Mouse (Mus musculus) C2C12 (cell line): Measurements from ENCODE around the gene Arhgap19.

Experiments
- CEBPB ChIP-seq: IDR thresholded peaks from one replicate; pipeline ENCODE4 v1.6.1; 2011; ENCODE audit warnings: low read depth, mild to moderate bottlenecking, control low read depth, moderate library complexity
- CTCF ChIP-seq: IDR thresholded peaks from one replicate; pipeline ENCODE4 v1.5.1; 2011; ENCODE audit not compliant: control insufficient read depth, insufficient read depth, insufficient read length
- FOSL1 ChIP-seq: IDR thresholded peaks from one replicate; pipeline ENCODE4 v1.8.0; 2011; ENCODE audit warnings: mild to moderate bottlenecking, low read length; ENCODE audit not compliant: poor library complexity, insufficient read depth, severe bottlenecking
- MAX ChIP-seq: IDR thresholded peaks from one replicate; pipeline ENCODE4 v1.6.1; 2011; ENCODE audit warnings: mild to moderate bottlenecking, control low read depth
- MYOD1 ChIP-seq: IDR thresholded peaks from one replicate; pipeline ENCODE4 v1.6.1; 2011; ENCODE audit warnings: low read depth; ENCODE audit not compliant: control insufficient read depth, insufficient read length
- MYOG ChIP-seq: IDR thresholded peaks from one replicate; pipeline ENCODE4 v1.6.1; 2011; ENCODE audit not compliant: control insufficient read depth, insufficient read length; ENCODE audit errors: extremely low read depth
- USF1 ChIP-seq: IDR thresholded peaks from one replicate; pipeline ENCODE4 v1.6.1; 2011; ENCODE audit warnings: low read depth, mild to moderate bottlenecking, control low read depth, moderate library complexity

- TF ChIP-seq CTCF (no peak), USF1 (no peak), MYOD1 (no peak), CEBPB (no peak), MYOG (no peak), MAX (no peak), FOSL1 (no peak)
Observed at GRCm38 (mm10) chr19:41786896-41787295, 15.0 kb downstream of the Arhgap19 start.
